Mouse (Mus musculus): ENCODE data around the gene Myo5c. TPM values are rescaled to one million over a fixed set of nuclear protein-coding genes. Genes with fewer than 3 reads are reported as not detected.
A peak's percentile ranks its signal among the peaks of the same experiment; 100 is the strongest.

Gene Myo5c
- total and polyA plus RNA-seq, 3 experiments = 0.15 to 0.22 TPM; not detected in 1

DNA sequence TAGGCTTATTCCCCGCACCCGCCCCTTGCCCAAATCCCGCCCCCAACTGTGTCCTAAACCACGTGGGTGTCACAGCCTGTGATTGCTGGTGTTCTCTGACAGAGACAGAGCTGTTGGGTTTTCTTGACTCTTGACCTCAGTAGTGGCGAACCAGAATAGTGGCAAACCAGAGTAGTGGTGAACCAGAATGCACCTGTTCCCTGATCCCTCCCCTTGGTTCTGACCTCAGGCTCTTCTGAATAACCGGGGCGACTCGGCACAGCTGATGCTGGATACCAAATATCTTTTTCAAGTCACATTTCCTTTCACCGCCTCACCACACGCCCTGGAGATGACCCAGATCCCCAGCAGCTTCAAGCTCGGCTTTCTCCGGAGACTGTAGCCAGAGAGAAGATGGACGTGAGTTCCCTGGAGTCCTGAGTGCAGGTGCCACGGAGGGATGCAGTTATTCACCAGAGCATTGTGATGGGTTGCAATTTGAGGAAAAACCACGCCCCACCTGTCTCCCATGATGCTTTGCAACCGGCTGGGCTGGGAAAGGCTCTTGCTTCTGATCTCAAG is 72.0 kb downstream of the Myo5c start:
- ATAC-seq (ENCODE audit: extremely low read depth, insufficient number of reproducible peaks, low FRiP score, poor library complexity, severe bottlenecking) = no peak
- DNase-seq (ENCODE audit: low spot score) = no peak
- peaks cover 2% of the 10 kb centered on the region; the same call in 1 of the 2 replicates for H3K4me1 ChIP-seq (ENCODE audit: insufficient read depth, low read depth, low read length)
- peaks cover 2% of the 10 kb centered on the region for H3K27me3 ChIP-seq (ENCODE audit: insufficient read depth, low read length)
- H3K36me3 ChIP-seq (replicated peaks) = no peaks in the 10 kb centered on the region
- no peak for TF ChIP-seq GATA1 (IDR thresholded peaks at IDR 0.05; ENCODE audit: borderline replicate concordance, low read length)
- no peak for TF ChIP-seq TAL1 (conservative IDR thresholded peaks at IDR 0.05; ENCODE audit: low read depth, low read length)
- TF ChIP-seq POLR2AphosphoS5 (IDR thresholded peaks at IDR 0.05; ENCODE audit: insufficient replicate concordance, low read depth, low read length) = no peak
- TF ChIP-seq CTCF (IDR thresholded peaks at IDR 0.05; ENCODE audit: low read depth, low read length) = no peak
- TF ChIP-seq GATA2 (IDR thresholded peaks at IDR 0.05; ENCODE audit: borderline replicate concordance, low read depth, low read length) = no peak
- no peaks in the 10 kb centered on the region for H3K9me3 ChIP-seq (replicated peaks)
- H3K4me3 ChIP-seq (ENCODE audit: low read depth, low read length) = no peak overlapping the region

DNA sequence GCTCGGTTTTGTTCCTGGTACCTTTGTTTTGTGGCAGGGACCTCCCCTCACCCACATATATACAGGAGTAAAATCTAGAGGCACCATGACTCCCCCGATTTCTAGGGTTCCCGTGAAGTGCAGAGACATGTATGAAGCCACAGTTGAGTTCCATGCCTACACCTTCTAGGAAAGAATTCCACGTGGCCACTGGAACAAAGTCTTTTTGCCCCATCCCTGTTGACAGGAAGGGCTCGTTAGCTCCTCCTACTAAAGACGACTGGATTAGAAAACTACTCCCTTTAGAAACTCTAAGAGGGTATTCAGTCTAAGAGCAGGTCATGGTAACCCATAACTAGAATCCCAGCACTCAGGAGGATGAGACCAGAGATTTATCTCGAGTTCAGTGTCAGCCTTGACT is 72.5 kb downstream of the Myo5c start:
- no peak overlapping the region for H3K4me3 ChIP-seq (ENCODE audit: low read depth, low read length)

DNA sequence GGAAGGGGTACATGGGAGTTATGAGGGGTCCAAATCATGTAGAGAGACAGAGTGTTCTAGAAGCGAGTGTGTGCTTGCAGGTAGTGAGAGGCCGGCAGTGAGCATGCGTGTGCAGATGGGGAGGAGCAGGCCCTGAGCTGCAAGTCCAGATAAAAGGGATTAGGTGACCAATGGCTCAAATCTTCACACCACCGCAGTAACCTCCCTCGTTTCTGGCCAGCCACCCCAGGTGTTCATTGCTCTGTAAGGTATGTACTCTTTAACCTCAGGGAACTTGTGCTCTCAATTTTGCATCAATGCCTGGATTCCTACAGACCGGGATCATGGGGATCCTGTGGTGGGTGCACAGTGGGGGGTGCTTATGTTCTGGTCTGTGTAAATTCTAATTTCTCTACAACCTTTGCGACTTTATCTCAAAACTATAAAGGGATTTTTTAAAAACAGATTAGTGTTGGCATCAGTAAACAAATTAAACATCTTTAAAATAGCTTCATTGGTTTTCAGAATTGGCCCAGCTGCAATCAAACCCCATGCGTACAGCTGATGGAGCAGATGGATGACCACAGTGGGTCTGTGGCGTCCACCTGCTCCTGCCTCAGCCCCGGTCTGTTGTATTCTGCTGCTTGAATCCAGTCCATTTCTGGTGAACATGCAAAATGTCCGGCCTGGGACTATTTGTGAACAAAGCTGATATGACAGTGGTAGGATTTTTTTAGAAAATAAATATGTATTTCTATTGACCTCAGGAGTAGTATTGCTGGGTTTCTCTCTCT is 74.5 kb downstream of the Myo5c start, which contains the start of gene Gnb5:
TSS of gene Gnb5 (plus strand) at position 163 of the 773 bp plus-strand sequence.
- TF ChIP-seq POLR2AphosphoS5 (IDR thresholded peaks at IDR 0.05; ENCODE audit: insufficient replicate concordance, low read depth, low read length) (no peak), TAL1 (conservative IDR thresholded peaks at IDR 0.05; ENCODE audit: low read depth, low read length) (no peak), GATA1 (IDR thresholded peaks at IDR 0.05; ENCODE audit: borderline replicate concordance, low read length) (no peak), CTCF (IDR thresholded peaks at IDR 0.05; ENCODE audit: low read depth, low read length) (no peak), GATA2 (IDR thresholded peaks at IDR 0.05; ENCODE audit: borderline replicate concordance, low read depth, low read length) (no peak)
- Histone ChIP-seq H3K36me3 (replicated peaks) (no peaks in the 10 kb centered on the region), H3K9me3 (replicated peaks) (no peaks in the 10 kb centered on the region), H3K27me3 (ENCODE audit: insufficient read depth, low read length) (peaks cover 2% of the 10 kb centered on the region), H3K4me1 (ENCODE audit: insufficient read depth, low read depth, low read length) (peaks cover 2% of the 10 kb centered on the region; the same call in 1 of the 2 replicates), H3K4me3 (ENCODE audit: low read depth, low read length) (no peak within 1 kb of the TSS)
- no peak for DNase-seq (ENCODE audit: low spot score)
- ATAC-seq (ENCODE audit: extremely low read depth, insufficient number of reproducible peaks, low FRiP score, poor library complexity, severe bottlenecking) = no peak

More for the DNA sequence above, 72.5 kb downstream of the Myo5c start:
- Histone ChIP-seq H3K36me3 (replicated peaks) (no peaks in the 10 kb centered on the region), H3K9me3 (replicated peaks) (no peaks in the 10 kb centered on the region), H3K4me1 (ENCODE audit: insufficient read depth, low read depth, low read length) (peaks cover 2% of the 10 kb centered on the region; the same call in 1 of the 2 replicates), H3K27me3 (ENCODE audit: insufficient read depth, low read length) (peaks cover 2% of the 10 kb centered on the region)
- ATAC-seq (ENCODE audit: extremely low read depth, insufficient number of reproducible peaks, low FRiP score, poor library complexity, severe bottlenecking) = no peak
- DNase-seq (ENCODE audit: low spot score) = no peak
- TF ChIP-seq POLR2AphosphoS5 (IDR thresholded peaks at IDR 0.05; ENCODE audit: insufficient replicate concordance, low read depth, low read length) (no peak), GATA2 (IDR thresholded peaks at IDR 0.05; ENCODE audit: borderline replicate concordance, low read depth, low read length) (no peak), GATA1 (IDR thresholded peaks at IDR 0.05; ENCODE audit: borderline replicate concordance, low read length) (no peak), TAL1 (conservative IDR thresholded peaks at IDR 0.05; ENCODE audit: low read depth, low read length) (no peak), CTCF (IDR thresholded peaks at IDR 0.05; ENCODE audit: low read depth, low read length) (no peak)

DNA sequence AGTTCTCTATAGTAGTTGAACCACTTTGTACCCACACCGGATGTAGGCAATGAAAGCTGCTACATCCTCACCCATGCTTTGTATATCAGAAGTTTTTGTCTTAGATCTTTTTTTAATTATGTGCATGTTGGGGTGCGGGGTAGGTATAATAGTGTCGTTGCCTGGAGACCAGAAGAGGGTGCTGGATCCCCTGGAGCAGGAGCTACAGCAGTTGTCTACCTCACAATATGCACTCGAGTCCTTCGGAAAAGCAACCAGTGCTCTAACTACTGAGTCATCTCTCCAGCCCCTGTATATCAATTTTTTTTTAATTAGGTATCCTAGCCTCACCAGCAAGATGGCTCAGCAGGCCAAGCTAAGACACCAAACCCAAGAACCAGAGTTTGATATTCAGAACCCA is 75.2 kb downstream of the Myo5c start:
- ATAC-seq (ENCODE audit: extremely low read depth, insufficient number of reproducible peaks, low FRiP score, poor library complexity, severe bottlenecking) (no peak), DNase-seq (ENCODE audit: low spot score) (no peak)
- H3K4me3 ChIP-seq (ENCODE audit: low read depth, low read length) = no peak overlapping the region
- no peak for TF ChIP-seq GATA2 (IDR thresholded peaks at IDR 0.05; ENCODE audit: borderline replicate concordance, low read depth, low read length)
- TF ChIP-seq POLR2AphosphoS5 (IDR thresholded peaks at IDR 0.05; ENCODE audit: insufficient replicate concordance, low read depth, low read length) = no peak
- no peak for TF ChIP-seq TAL1 (conservative IDR thresholded peaks at IDR 0.05; ENCODE audit: low read depth, low read length)
- no peak for TF ChIP-seq GATA1 (IDR thresholded peaks at IDR 0.05; ENCODE audit: borderline replicate concordance, low read length)
- TF ChIP-seq CTCF (IDR thresholded peaks at IDR 0.05; ENCODE audit: low read depth, low read length) = no peak
- no peaks in the 10 kb centered on the region for H3K36me3 ChIP-seq (replicated peaks)
- peaks cover 2% of the 10 kb centered on the region; the same call in 1 of the 2 replicates for H3K4me1 ChIP-seq (ENCODE audit: insufficient read depth, low read depth, low read length)
- H3K9me3 ChIP-seq (replicated peaks) = no peaks in the 10 kb centered on the region
- peaks cover 5% of the 10 kb centered on the region for H3K27me3 ChIP-seq (ENCODE audit: insufficient read depth, low read length)

DNA sequence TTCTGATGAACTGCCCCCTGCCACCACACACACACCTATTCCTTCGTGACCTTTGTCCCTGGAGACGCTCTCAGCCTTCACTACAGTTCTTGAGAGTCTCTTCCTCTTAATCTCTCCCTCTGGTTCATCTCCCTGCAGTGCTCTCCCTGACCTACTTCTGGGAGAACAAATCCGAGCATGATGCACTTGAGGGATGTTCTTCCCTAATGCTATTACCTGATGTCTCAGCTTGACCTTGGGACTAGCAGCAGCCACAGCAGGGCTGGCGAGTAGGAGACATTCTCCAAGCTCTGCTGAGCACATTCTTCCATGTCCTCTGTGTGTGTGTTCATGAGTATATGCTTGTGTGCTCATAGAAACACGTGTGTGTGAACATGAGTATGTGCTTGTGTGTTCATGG is 76.8 kb downstream of the Myo5c start:
- peaks cover 8% of the 10 kb centered on the region for H3K27me3 ChIP-seq (ENCODE audit: insufficient read depth, low read length)
- no peak for ATAC-seq (ENCODE audit: extremely low read depth, insufficient number of reproducible peaks, low FRiP score, poor library complexity, severe bottlenecking)
- no peaks in the 10 kb centered on the region for H3K9me3 ChIP-seq (replicated peaks)
- no peak for DNase-seq (ENCODE audit: low spot score)
- TF ChIP-seq POLR2AphosphoS5 (IDR thresholded peaks at IDR 0.05; ENCODE audit: insufficient replicate concordance, low read depth, low read length) (no peak), GATA2 (IDR thresholded peaks at IDR 0.05; ENCODE audit: borderline replicate concordance, low read depth, low read length) (no peak), CTCF (IDR thresholded peaks at IDR 0.05; ENCODE audit: low read depth, low read length) (no peak), TAL1 (conservative IDR thresholded peaks at IDR 0.05; ENCODE audit: low read depth, low read length) (no peak), GATA1 (IDR thresholded peaks at IDR 0.05; ENCODE audit: borderline replicate concordance, low read length) (no peak)
- no peaks in the 10 kb centered on the region for H3K36me3 ChIP-seq (replicated peaks)
- H3K4me3 ChIP-seq (ENCODE audit: low read depth, low read length) = no peak overlapping the region
- H3K4me1 ChIP-seq (ENCODE audit: insufficient read depth, low read depth, low read length) = peaks cover 6% of the 10 kb centered on the region; the same call in 1 of the 2 replicates

DNA sequence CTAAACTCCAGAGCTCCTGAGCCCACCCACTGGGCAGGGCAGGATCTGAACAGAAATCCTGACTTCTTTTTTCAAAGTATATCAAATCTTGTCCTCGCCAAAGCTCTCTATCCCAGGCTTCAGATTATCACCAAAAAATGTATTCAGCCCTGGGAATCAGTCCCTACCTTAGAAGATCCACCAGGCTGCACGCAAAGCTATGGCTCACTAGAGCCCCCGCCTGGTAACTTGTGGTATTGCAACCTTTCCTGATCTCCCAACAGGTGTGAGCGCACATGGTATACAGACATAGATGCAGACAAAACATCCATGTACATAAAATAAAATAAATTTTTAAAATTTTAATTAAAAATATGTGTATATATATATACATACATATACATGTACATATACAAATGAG is 80.2 kb downstream of the Myo5c start:
- no peaks in the 10 kb centered on the region for H3K36me3 ChIP-seq (replicated peaks)
- peak; percentile 48; the same call in 1 of the 2 replicates for TF ChIP-seq CTCF (IDR thresholded peaks at IDR 0.05; ENCODE audit: low read depth, low read length)
- TF ChIP-seq POLR2AphosphoS5 (IDR thresholded peaks at IDR 0.05; ENCODE audit: insufficient replicate concordance, low read depth, low read length) = no peak
- DNase-seq (ENCODE audit: low spot score) = peak; percentile 31
- no peaks in the 10 kb centered on the region for H3K9me3 ChIP-seq (replicated peaks)
- no peak for ATAC-seq (ENCODE audit: extremely low read depth, insufficient number of reproducible peaks, low FRiP score, poor library complexity, severe bottlenecking)
- no peak overlapping the region for H3K4me3 ChIP-seq (ENCODE audit: low read depth, low read length)
- H3K4me1 ChIP-seq (ENCODE audit: insufficient read depth, low read depth, low read length) = peaks cover 12% of the 10 kb centered on the region
- H3K27me3 ChIP-seq (ENCODE audit: insufficient read depth, low read length) = peaks cover 20% of the 10 kb centered on the region
